Mouse (Mus musculus): ENCODE results near the gene Ppp1r18.

Gene Ppp1r18

DNA sequence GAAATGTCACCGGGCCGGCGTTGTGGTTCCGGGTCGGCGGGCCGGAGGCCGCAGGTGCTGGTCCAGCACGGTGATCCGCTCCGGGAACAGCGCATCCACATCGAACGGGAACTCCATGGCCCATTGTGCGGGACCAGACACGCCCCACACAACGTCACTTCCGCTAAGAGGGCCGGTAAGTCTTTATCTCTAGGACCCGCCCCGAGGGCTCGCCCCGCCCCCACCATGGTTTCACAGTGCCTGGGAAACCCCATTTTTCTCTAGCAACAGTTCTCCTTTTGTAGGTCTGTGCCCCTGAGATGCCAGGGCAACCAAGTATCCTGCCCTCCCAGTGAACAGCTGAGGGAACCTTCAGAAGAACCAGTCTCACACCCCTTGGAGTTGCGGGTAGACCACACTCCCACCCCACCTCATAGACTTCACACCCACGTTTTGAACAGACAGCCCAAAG is 44.6 kb downstream of the Ppp1r18 start, which contains the start of gene Atat1:
Gene Atat1, minus strand, starts transcription at position 157 of the 451 bp plus-strand sequence.
- ATAC-seq (ENCODE audit: low TSS enrichment) = peak; percentile 93

DNA sequence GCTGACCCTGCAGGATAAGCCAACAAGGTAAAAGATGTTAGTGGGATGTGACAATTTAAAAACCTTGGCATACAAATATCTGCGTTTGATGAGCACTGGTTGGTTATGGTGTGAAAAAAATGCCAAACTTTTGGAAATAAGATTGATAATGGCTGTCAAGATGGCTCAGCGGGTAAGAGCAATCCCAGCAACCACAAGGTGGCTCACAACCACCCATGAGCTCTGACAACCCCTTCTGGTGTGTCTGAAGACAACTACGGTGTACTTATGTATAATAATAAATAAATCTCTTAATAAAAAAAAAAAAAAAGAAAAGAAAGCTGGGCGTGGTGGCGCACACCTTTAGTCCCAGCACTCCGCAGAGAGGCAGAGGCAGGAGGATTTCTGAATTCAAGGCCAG is 49.6 kb downstream of the Ppp1r18 start:
- ATAC-seq (ENCODE audit: low TSS enrichment) = no peak

DNA sequence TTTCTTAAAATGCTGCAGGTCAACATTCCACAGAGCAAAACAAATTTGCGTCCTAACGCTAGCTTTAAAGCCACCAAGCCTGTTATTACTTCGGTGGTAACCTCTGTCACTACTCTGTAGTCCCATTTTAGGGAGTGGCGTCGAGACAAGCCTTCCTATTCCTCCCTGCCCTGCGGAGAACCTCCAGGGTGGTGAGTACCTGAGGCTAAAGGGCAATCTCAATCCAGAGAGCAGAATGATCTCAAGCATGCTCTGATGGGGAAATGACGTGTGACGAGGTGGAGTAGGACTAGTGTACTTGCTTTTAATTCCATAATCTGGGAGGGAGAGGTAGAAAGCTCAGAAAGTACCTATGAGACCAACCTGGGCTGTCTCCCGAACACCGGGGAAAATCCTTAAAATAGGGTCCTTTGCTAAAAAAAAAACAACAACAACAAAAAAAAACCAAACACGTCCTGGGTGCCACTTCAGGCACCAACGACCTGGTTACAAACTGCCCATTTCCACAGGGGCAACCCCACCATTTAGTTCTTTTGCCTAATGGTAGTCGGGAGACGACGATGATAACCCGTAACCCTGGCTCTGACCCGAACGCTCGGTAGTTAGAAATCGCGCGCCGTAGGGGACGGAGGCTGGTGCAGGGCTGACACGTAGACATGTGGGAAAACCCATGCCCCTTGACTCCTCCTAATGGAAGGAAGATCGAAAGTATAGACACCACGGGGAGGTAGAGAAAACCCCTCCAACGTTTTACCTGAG is 50.3 kb downstream of the Ppp1r18 start:
- ATAC-seq (ENCODE audit: low TSS enrichment) = peak; percentile 1

DNA sequence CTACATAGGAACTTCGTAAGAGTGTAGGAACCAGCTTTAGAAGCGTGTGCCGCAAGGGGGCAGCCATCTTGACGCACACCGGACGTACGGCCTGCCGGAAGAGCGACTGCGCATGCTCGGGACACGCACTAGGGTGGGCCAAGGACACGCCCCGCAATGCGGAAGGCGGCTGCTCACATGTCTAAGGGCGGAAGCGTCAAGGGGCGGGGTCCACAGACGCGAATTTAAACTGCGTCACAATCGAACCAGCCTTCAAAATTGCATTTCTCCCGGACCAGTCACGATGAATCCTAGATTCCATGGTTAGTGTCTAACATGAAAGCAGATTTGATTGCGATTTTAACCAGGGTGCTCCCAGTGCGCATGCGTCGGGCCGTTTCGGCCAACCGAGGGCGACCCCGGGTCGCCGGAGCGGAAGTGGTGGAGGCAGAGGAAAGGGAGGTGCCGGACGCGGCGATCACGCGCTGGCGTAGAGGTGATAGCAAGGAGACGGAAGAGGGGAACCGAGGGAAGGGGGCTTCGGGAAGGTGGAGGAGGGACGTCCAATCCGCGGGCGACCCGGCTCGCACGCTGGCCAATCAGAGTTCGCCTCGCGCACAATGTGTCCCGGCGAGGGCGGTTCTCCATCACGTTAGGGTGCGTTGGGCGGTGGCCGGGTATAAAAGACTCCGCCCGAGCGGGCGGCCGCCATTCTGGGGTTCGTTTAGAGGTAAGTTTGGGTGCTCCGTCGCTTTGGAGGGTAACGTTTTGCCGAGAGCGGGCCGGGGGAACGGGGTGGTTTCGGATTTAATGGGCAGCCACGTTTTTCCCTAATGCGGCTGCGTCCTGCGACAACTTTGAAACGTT is 51.1 kb downstream of the Ppp1r18 start, which contains the start of the genes Mrps18b and Ppp1r10:
Gene Mrps18b, minus strand, starts transcription at position 93 of the 846 bp plus-strand sequence.
Gene Ppp1r10, plus strand, starts transcription at position 138 of the 846 bp plus-strand sequence.
- peak; percentile 85 for ATAC-seq (ENCODE audit: low TSS enrichment)

DNA sequence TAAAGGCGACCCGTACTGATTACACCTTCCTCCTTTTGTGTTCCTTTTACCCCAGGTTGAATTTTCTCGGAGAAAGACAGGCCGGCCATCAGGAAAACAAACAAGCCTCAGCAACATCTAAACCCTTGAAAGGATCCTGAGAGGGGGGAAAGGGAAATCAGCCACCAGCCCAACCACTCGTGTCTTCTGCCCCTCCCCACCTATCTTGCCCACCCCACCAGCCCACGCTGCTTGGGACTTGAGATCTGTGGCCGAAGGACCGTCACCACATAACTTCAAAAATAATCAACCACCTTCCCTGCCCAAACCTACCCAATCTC is 51.7 kb downstream of the Ppp1r18 start:
- ATAC-seq (ENCODE audit: low TSS enrichment) = no peak

DNA sequence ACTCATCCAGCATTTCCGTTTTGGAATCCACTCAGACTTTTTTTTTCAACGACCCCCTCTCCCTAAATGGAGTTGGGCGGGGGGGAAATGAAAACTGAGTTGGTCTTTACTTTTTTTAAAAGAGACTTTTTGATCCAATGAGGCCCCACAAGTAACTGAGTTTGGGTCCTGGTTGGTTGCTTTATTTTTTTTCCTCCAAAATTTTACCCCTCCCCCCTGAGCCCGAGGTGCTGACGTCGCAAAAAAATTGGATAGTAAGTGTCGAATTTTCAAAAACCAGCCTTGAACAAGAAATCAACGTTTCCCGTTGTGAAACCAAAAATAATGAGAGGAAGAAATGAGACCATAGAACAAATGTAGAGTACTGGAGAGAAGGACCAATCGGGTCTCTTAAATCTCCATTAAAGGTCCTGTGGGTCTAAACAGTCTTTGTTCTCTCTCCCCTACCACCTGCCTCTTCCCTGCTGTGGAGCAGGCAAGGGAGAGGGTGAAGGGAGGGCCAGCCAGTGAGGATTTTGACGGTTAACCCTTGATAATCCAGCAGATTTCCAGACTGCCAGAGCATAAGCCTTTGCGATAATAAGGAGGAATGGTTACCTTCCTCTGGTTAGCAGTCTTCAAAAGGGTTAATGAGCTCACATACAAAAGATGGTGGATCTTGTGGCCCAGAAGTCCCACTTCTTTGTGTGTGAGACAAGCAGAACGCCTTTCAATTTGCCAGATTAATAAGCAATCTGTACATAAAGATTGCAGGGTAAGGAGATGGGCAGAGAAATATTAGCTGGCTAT is 52.3 kb downstream of the Ppp1r18 start:
- ATAC-seq (ENCODE audit: low TSS enrichment) = no peak

DNA sequence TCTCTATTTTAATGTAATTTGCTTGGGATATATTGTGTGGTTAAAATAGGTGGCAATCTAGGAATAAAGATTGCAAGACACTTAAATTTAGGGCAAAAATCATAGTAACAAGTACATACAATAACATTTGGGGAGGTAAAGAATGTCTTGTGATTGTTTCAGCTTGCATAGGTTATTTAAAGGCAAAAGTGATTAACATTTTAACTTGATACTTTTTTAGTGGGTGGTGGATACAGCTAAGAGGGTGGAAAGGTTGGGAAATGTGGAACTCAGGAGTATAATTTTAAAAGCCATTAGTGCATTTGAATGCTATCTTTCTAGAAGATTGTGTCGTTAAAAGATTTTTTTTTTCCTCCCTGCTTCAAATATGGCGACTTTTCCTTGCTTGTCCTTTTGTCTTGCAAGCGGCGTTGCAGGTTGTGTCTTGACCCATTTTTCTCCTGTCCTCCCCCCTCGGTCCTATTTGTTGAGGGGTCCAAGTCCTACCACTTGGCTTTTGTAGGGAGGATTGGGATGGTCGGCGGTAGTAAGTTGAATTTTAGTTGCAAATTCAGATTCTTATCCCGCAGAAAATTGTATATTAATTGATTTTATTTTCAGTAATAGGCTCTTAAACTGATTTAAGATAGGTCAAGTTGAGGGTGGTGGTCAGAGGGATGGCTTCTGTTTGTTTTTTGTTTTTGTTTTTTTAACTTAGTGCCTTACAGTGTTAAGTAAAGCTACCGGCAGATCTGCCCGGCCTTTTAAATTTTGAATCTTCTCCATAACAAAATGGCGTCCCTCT is 53.1 kb downstream of the Ppp1r18 start:
- ATAC-seq (ENCODE audit: low TSS enrichment) = no peak

DNA sequence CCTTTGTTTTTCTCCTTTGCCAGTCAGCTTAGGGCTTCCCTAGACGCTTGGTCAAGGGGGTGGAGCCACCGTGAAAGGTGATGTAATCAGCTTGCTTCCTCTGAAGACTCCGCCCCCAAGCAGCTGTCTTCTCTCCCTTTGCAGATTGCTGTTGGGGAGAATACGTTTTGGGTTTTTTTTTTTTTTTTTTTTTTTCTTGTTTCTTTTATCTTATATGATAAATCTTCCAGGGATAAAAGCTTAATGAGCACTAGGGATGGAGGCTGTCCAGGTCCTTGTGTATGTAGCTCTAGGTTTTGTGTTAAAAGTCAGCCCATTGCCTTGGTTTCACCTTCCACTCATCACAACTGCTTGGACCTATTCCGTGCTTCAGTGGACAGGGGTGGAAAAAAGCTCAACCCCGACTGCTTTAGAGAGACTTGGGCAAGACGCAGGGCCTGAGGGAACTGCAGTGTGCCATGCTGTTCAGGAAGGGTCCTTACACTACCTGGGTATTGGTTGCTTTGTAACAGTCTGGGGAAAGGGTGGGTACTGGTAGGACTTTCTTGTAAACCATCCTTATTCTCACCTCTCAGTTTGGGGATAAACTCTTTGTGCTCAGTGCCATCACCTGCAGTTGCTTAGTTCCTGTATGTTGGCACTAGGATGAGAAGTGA is 53.8 kb downstream of the Ppp1r18 start:
- ATAC-seq (ENCODE audit: low TSS enrichment) = peak; percentile 54

DNA sequence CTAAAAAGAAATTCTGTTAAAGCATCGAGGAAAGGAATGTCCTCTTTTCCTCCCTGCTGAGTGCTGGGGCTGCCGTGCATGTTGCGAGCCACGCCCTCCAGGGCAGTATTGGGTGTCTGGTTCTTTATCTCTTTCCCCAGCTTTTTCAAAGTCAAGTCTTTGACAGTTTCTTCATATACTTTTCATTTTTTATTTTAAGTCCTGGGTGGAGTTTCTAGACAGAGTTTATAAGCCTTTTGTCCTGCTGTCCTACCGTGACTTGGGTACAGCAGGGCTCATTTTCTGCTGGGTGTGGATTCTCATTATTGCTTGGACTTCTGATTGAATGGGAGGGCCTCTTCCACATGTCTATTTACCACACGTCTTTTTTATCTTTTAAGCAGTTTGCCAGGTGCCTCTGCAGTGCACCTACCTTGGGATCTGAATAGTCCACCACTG is 54.5 kb downstream of the Ppp1r18 start:
- ATAC-seq (ENCODE audit: low TSS enrichment) = no peak

DNA sequence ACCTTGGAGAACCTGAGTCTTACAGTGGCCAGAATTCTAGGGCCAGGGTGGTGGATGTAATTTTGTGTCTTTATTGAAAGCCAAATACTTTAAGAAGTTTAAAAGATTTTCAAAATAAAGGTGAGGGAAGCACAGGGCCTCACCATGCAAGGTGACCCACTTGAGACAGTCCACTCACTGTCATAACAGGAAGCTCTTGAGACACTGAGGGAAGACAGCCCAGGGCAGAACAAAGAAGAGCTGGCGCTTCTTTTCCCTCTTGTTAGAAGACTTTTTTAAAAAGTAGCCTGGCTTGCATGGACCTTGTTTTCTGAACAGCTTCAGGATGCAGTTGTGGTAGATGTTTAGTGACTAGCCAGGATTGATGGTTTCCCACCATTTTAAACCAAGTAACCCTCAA is 55.0 kb downstream of the Ppp1r18 start:
- ATAC-seq (ENCODE audit: low TSS enrichment) = no peak

DNA sequence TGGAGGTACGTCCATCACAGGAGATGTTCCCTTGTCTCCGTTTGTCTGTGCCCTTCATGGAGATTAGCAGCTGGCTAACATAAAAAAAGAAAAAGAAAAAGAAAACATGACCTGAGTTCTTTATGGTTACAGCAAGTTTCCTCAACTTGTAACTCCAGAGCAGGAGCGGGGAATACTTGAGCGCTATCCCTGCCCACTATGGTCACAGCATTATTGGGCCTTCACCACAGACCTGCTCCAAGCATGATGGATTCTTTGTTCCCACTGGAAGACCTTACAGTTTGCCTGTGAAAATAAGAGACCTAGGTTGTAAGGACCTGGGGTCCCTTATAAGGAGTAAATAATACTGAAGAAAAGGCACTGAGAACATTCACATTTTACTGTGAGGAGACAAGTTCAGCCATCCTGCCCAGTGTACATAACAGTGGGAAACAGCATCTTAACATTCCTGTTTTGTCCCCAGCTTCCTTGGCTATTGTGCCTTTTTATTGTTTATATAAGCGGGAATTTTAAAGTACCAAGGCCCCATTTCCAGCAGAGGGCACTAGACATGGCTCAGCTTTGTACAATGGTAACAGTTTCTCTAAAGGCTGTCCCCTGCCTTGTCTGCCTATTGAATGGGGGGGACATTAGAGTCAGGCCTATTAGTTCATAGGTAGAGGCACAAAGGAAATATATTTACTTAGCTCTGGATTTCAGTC is 55.6 kb downstream of the Ppp1r18 start:
- ATAC-seq (ENCODE audit: low TSS enrichment) = no peak

DNA sequence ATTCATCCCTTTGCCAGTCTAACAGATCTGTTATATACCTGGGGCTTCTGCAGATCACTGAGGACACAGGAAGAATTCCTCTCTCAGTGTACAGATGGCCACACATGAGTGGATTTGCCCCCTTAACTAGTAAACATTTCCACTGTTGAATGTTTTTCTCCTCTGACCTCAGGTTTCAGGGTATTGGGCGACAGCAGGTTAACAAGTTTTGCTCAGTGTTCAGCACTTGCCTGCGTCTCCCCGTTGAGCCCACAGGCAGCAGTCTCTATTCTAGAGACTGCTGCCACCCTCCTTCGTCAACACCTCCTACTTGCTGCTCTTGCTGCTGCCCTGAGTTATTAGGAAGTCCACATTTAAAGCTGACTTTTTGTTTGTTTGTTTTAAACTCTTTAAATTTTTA is 56.3 kb downstream of the Ppp1r18 start:
- ATAC-seq (ENCODE audit: low TSS enrichment) = no peak

DNA sequence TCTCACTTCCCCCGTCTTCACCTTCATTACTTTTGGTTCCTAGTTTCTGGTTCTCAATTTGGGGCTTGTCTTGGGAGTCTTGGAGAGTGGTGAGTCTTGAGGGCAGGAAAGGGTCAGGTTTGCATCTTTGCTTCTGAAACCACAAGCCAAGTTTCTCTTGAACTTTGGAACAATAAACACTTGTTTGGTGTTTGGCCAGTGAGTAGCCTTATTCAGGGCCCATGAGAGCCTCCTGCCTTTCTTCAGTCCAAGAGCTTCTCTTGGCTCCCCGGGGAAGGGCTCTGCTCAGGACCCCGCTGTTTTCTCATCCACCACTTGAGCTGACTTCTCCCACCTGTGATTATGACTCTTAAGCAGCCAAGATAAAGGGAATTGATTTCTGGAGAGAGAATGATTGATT is 57.2 kb downstream of the Ppp1r18 start:
- no peak for ATAC-seq (ENCODE audit: low TSS enrichment)

DNA sequence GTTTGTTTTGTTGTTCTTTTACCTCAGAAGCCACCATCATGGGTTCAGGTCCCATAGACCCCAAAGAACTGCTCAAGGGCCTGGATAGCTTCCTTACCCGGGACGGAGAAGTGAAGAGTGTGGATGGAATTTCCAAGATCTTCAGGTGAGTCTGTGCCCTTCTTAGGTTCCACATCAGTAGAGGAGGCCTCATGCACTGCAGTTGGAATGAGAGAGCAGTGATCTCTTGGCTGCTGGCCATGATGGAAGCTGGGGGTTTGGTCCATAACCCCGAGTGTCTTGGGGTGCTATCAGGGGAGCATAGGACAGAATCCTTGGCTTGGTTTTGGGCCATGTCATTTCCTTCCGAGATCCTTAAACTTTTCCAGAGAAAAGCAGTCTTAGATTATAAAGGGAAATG is 57.9 kb downstream of the Ppp1r18 start:
- no peak for ATAC-seq (ENCODE audit: low TSS enrichment)
